Mouse (Mus musculus) erythroblast, adult 5-6 weeks (primary cell): ENCODE measurements around the gene Lsm4. TPM values are rescaled to one million over a fixed set of nuclear protein-coding genes. Genes with fewer than 3 reads are reported as not detected.

Experiments used
- ATAC-seq: replicated peaks from 2 replicates; pipeline ENCODE4 v1.8.0; 2016; ENCODE audit warnings: moderate number of reproducible peaks, mild to moderate bottlenecking, moderate TSS enrichment, inconsistent platforms; ENCODE audit not compliant: poor library complexity, low FRiP score, severe bottlenecking
- total RNA-seq, 2 experiments: library from RNA; stranded (forward) in 1 of 2; stranded (reverse) in 1 of 2; fragments of 150-400 nt in 1 of 2; fragments of 200-764, 138-1000 nt in 1 of 2; gene quantifications; 2 replicates each; pipeline versions ENCODE4 v1.2.3 to v1.2.4; 2015 to 2017; ENCODE audit warnings: low replicate concordance in 2 of 2

Gene Lsm4
- total RNA-seq (2015; ENCODE audit: low replicate concordance) (41.1 and 51.6 TPM in 2 replicates), total RNA-seq (2017; ENCODE audit: low replicate concordance) (20.9 and 26.2 TPM in 2 replicates)

GRCm38 (mm10) chr8:70673079-70673856, at the start of gene Lsm4:
Lsm4 (plus strand) TSS chr8:70673248.
- ATAC-seq: peak; percentile 83

- ATAC-seq: 0 out of 2 replicates have a peak, but pooled peaks have one; percentile 33
Observed at GRCm38 (mm10) chr8:70625104-70625503, 47.9 kb upstream of the Lsm4 start.

- no peak for ATAC-seq
Observed at GRCm38 (mm10) chr8:70627041-70627440, 46.0 kb upstream of the Lsm4 start.

- no peak for ATAC-seq
Observed at GRCm38 (mm10) chr8:70628986-70629490, 44.0 kb upstream of the Lsm4 start.

- ATAC-seq: peak; percentile 74
Observed at GRCm38 (mm10) chr8:70629574-70630531, 43.2 kb upstream of the Lsm4 start.

- peak; percentile 28; the same call in 1 of the 2 replicates for ATAC-seq
Observed at GRCm38 (mm10) chr8:70630532-70631381, 42.3 kb upstream of the Lsm4 start.

- ATAC-seq: no peak
Observed at GRCm38 (mm10) chr8:70631436-70631835, 41.6 kb upstream of the Lsm4 start.

- ATAC-seq: no peak
Observed at GRCm38 (mm10) chr8:70632346-70632892, 40.6 kb upstream of the Lsm4 start, which contains the start of gene Gdf15. Gdf15 (minus strand) TSS chr8:70632456.

- ATAC-seq: no peak
Observed at GRCm38 (mm10) chr8:70634066-70634465, 39.0 kb upstream of the Lsm4 start.

GRCm38 (mm10) chr8:70635527-70635926, 37.5 kb upstream of the Lsm4 start:
- peak; percentile 54 for ATAC-seq

- ATAC-seq: no peak
Observed at GRCm38 (mm10) chr8:70636838-70637237, 36.2 kb upstream of the Lsm4 start.

- ATAC-seq: no peak
Observed at GRCm38 (mm10) chr8:70638752-70639151, 34.3 kb upstream of the Lsm4 start.

- ATAC-seq: no peak
Observed at GRCm38 (mm10) chr8:70643019-70643418, 30.0 kb upstream of the Lsm4 start.

GRCm38 (mm10) chr8:70644065-70644464, 29.0 kb upstream of the Lsm4 start:
- peak; percentile 57; the same call in 1 of the 2 replicates for ATAC-seq

- no peak for ATAC-seq
Observed at GRCm38 (mm10) chr8:70645501-70646224, 27.4 kb upstream of the Lsm4 start.

GRCm38 (mm10) chr8:70646369-70646768, 26.7 kb upstream of the Lsm4 start:
- no peak for ATAC-seq

- ATAC-seq: no peak
Observed at GRCm38 (mm10) chr8:70646775-70647174, 26.3 kb upstream of the Lsm4 start.
